Mouse (Mus musculus) midbrain, embryonic 16.5 days (tissue): ENCODE results near the gene Srpr. TPM values are rescaled to one million over a fixed set of nuclear protein-coding genes. Genes with fewer than 3 reads are reported as not detected.

Experiments used
- ATAC-seq: fragments of 200-750 bp; cut with Nextera tagmentation; 2 replicates; pipeline ENCODE4 v1.8.0; 2017; ENCODE audit warnings: moderate TSS enrichment
- H3K27ac ChIP-seq: fragments of 300-500 bp; sonication (generic); 2 replicates; pipeline ENCODE4 v1.5.1; 2014; ENCODE audit warnings: mild to moderate bottlenecking, low read length, mixed read lengths
- H3K27me3 ChIP-seq: fragments of 300-500 bp; sonication (generic); 2 replicates; pipeline ENCODE4 v1.6.1; 2014; ENCODE audit warnings: low read depth, low read length, mixed read lengths; ENCODE audit not compliant: control insufficient read depth, insufficient read depth
- H3K36me3 ChIP-seq: fragments of 300-500 bp; sonication (generic); 2 replicates; pipeline ENCODE4 v1.6.1; 2014; ENCODE audit warnings: mild to moderate bottlenecking, low read length, moderate library complexity, mixed read lengths; ENCODE audit not compliant: control insufficient read depth, insufficient read depth
- H3K4me1 ChIP-seq: fragments of 300-500 bp; sonication (generic); 2 replicates; pipeline ENCODE4 v1.6.1; 2014; ENCODE audit warnings: mild to moderate bottlenecking, low read length, mixed read lengths; ENCODE audit not compliant: control insufficient read depth, insufficient read depth
- H3K4me2 ChIP-seq: fragments of 300-500 bp; sonication (generic); 2 replicates; pipeline ENCODE4 v1.6.1; 2014; ENCODE audit warnings: mild to moderate bottlenecking, low read length, mixed read lengths
- H3K4me3 ChIP-seq: fragments of 300-500 bp; sonication (generic); 2 replicates; pipeline ENCODE4 v1.5.1; 2014; ENCODE audit warnings: low read depth, mild to moderate bottlenecking, low read length, moderate library complexity, mixed read lengths
- H3K9ac ChIP-seq: fragments of 300-500 bp; sonication (generic); 2 replicates; pipeline ENCODE4 v1.6.1; 2014; ENCODE audit warnings: low read depth, low read length, mixed read lengths
- H3K9me3 ChIP-seq: fragments of 300-500 bp; sonication (generic); replicated peaks from 2 replicates; pipeline ENCODE4 v1.6.1; 2014; ENCODE audit warnings: mild to moderate bottlenecking, low read length, mixed read lengths; ENCODE audit not compliant: control insufficient read depth, poor library complexity, severe bottlenecking
- WGBS: fragments of 180-500 bp; shearing (Covaris S2); extraction: QIAGEN DNeasy Blood & Tissue Kit; methylation state at CpG from one replicate; pipeline ENCODE4 v1.1.7; 2014; 5-methylcytosine and 5-hydroxymethylcytosine counted together
- polyA plus RNA-seq: library from polyadenylated mRNA; unstranded; fragments of >200 nt; fragmentation: Nextera tagmentation; extraction: Ambion mirVana; gene quantifications from 2 replicates; pipeline ENCODE4 v1.2.1, GENCODE M21; 2015

The Srpr gene
- polyA plus RNA-seq, 1 experiment from 2014 or later: 68.2 TPM

DNA sequence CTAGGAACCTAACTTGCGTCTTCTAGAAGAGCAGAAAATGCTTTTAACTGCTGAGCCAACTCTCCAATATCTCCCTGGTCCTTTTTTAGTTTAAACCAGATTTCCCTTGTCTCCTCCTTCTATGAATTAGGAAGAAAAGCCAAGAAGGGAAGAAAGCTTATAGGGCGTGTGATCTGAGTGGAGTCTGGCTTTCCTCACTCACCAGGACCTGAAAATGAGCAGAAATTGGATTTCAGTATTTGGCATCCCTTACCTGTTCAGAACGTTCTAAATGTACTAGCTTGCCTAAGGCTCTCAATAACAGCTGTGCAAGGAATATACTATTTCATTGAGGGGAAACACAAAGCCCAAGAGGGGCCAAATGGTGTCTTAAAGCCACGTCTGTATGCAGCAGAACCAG is 84.4 kb downstream of the Srpr start:
- H3K27me3 ChIP-seq: no peaks in the 10 kb centered on the region
- no peak overlapping the region for H3K9ac ChIP-seq
- no peaks in the 10 kb centered on the region for H3K4me1 ChIP-seq
- no peaks in the 10 kb centered on the region for H3K9me3 ChIP-seq
- H3K36me3 ChIP-seq: no peaks in the 10 kb centered on the region
- no peak overlapping the region for H3K4me2 ChIP-seq
- WGBS: 91% methylated on average over 4 of the region's 4 CpGs
- no peak overlapping the region for H3K4me3 ChIP-seq
- ATAC-seq: no peak
- no peak overlapping the region for H3K27ac ChIP-seq

GRCm38 (mm10) chr9:35286351-35286750 is 86.4 kb downstream of the Srpr start:
- no peak for ATAC-seq
- Histone ChIP-seq H3K4me3 (no peak overlapping the region), H3K27ac (no peak overlapping the region), H3K36me3 (no peaks in the 10 kb centered on the region), H3K4me1 (no peaks in the 10 kb centered on the region), H3K9ac (no peak overlapping the region), H3K27me3 (no peaks in the 10 kb centered on the region), H3K4me2 (no peak overlapping the region), H3K9me3 (no peaks in the 10 kb centered on the region)
- WGBS: 72% methylated on average over 3 of the region's 3 CpGs

GRCm38 (mm10) chr9:35289992-35290391 is 90.0 kb downstream of the Srpr start:
- no peaks in the 10 kb centered on the region for H3K36me3 ChIP-seq
- no peaks in the 10 kb centered on the region for H3K4me1 ChIP-seq
- H3K9ac ChIP-seq: no peak overlapping the region
- ATAC-seq: no peak
- WGBS: 25% methylated on average over 7 of the region's 7 CpGs
- H3K9me3 ChIP-seq: no peaks in the 10 kb centered on the region
- no peaks in the 10 kb centered on the region for H3K27me3 ChIP-seq
- H3K4me2 ChIP-seq: no peak overlapping the region
- H3K27ac ChIP-seq: no peak overlapping the region
- no peak overlapping the region for H3K4me3 ChIP-seq

GRCm38 (mm10) chr9:35290417-35290816 is 90.4 kb downstream of the Srpr start:
- Histone ChIP-seq H3K27me3 (no peaks in the 10 kb centered on the region), H3K9ac (no peak overlapping the region), H3K4me2 (no peak overlapping the region), H3K9me3 (no peaks in the 10 kb centered on the region), H3K36me3 (no peaks in the 10 kb centered on the region), H3K4me1 (no peaks in the 10 kb centered on the region), H3K4me3 (no peak overlapping the region), H3K27ac (no peak overlapping the region)
- 95% methylated on average over 3 of the region's 3 CpGs for WGBS
- ATAC-seq: no peak

- no peak overlapping the region for H3K27ac ChIP-seq
- H3K4me2 ChIP-seq: no peak overlapping the region
- H3K9ac ChIP-seq: no peak overlapping the region
- WGBS: 80% methylated on average over 4 of the region's 4 CpGs
- no peaks in the 10 kb centered on the region for H3K36me3 ChIP-seq
- no peak for ATAC-seq
- H3K9me3 ChIP-seq: no peaks in the 10 kb centered on the region
- H3K4me3 ChIP-seq: no peak overlapping the region
- no peaks in the 10 kb centered on the region for H3K27me3 ChIP-seq
- no peaks in the 10 kb centered on the region for H3K4me1 ChIP-seq
These were observed 90.9 kb downstream of the Srpr start for GRCm38 (mm10) chr9:35290916-35291315.

- Histone ChIP-seq H3K27me3 (no peaks in the 10 kb centered on the region), H3K9me3 (peaks cover 3% of the 10 kb centered on the region; the same call in 1 of the 2 replicates), H3K4me1 (no peaks in the 10 kb centered on the region), H3K36me3 (no peaks in the 10 kb centered on the region), H3K4me3 (no peak overlapping the region), H3K9ac (no peak overlapping the region), H3K27ac (no peak overlapping the region), H3K4me2 (no peak overlapping the region)
- 82% methylated on average over 5 of the region's 5 CpGs for WGBS
- ATAC-seq: no peak
These were observed 93.5 kb downstream of the Srpr start for GRCm38 (mm10) chr9:35293465-35293864.

Other genes starting within 250 kb of the Srpr start
- 15.9 and 17.9 TPM in 2 replicates for gene St3gal4, start 80.9 kb upstream of the Srpr start, polyA plus RNA-seq
- 73.4 and 79.2 TPM in 2 replicates for gene Dcps, start 24.1 kb upstream of the Srpr start, polyA plus RNA-seq
- 4.3 and 4.6 TPM in 2 replicates for gene Tirap, start 116 bp downstream of the Srpr start, polyA plus RNA-seq
- 49.8 and 51.2 TPM in 2 replicates for gene Foxred1, start 10.9 kb downstream of the Srpr start, polyA plus RNA-seq
- gene Fam118b, start 67.6 kb downstream of the Srpr start, polyA plus RNA-seq: 59.1 and 60.7 TPM in 2 replicates
- 16.7 and 18.5 TPM in 2 replicates for gene Rpusd4, start 67.7 kb downstream of the Srpr start, polyA plus RNA-seq
- 2.1 and 3.4 TPM in 2 replicates for gene Cdon, start 221.0 kb downstream of the Srpr start, polyA plus RNA-seq